Mouse (Mus musculus) spleen, adult 2 months (tissue): ENCODE measurements at regions not wholly inside any gene's neighbourhood (a gene's known extent, or its start where the extent isn't known, plus 50 kb on each side); places are given as distances from the start of the nearest gene placed in this dataset.

ENCODE experiments used
- DNase-seq, 2 experiments: peaks; one replicate each; pipeline versions ENCODE4 v3.0.0 to v3.0.0-alpha.2; 2012 to 2021; ENCODE audit warnings: low spot score in 2 of 2, low read depth in 1 of 2
- H3K27ac ChIP-seq: fragments of 200-500 bp; 2 replicates; pipeline ENCODE4 v1.5.1; 2012; ENCODE audit warnings: low read length, inconsistent platforms; ENCODE audit not compliant: insufficient read depth
- H3K27me3 ChIP-seq: fragments of 200-500 bp; 2 replicates; pipeline ENCODE4 v1.6.1; 2012; ENCODE audit warnings: mild to moderate bottlenecking, moderate library complexity, low read length, inconsistent platforms; ENCODE audit not compliant: control insufficient read depth, insufficient read depth
- H3K36me3 ChIP-seq: fragments of 200-500 bp; 2 replicates; pipeline ENCODE4 v1.6.1; 2012; ENCODE audit warnings: mild to moderate bottlenecking, low read length, inconsistent platforms; ENCODE audit not compliant: control insufficient read depth, insufficient read depth
- H3K4me1 ChIP-seq: fragments of 200-500 bp; 2 replicates; pipeline ENCODE4 v1.6.1; 2011; ENCODE audit warnings: inconsistent platforms; ENCODE audit not compliant: control insufficient read depth, insufficient read depth, insufficient read length
- H3K4me3 ChIP-seq: fragments of 200-500 bp; 2 replicates; pipeline ENCODE4 v1.5.1; 2011; ENCODE audit warnings: mild to moderate bottlenecking, inconsistent platforms; ENCODE audit not compliant: insufficient read depth, insufficient read length; ENCODE audit errors: extremely low read depth
- CTCF ChIP-seq: fragments of 200-500 bp; IDR thresholded peaks from 2 replicates; pipeline ENCODE4 v1.5.1; 2011; ENCODE audit warnings: mild to moderate bottlenecking, inconsistent platforms; ENCODE audit not compliant: insufficient read depth, insufficient read length, insufficient replicate concordance; ENCODE audit errors: extremely low read depth
- POLR2A ChIP-seq: fragments of 200-500 bp; IDR thresholded peaks from 2 replicates; pipeline ENCODE4 v1.6.1; 2011; ENCODE audit warnings: low read depth, low read length, inconsistent platforms
- WGBS: fragments of 180-500 bp; shearing (Covaris S2); methylation state at CpG from one replicate; pipeline ENCODE4 v1.1.7; 2018; 5-methylcytosine and 5-hydroxymethylcytosine counted together

GRCm38 (mm10) chr7:133469106-133469505, 132.9 kb downstream of the Tex36 start:
- no peak for DNase-seq
- Histone ChIP-seq H3K4me3 (no peak overlapping the region), H3K36me3 (no peaks in the 10 kb centered on the region), H3K27ac (no peak overlapping the region), H3K4me1 (no peaks in the 10 kb centered on the region), H3K27me3 (no peaks in the 10 kb centered on the region)
- TF ChIP-seq CTCF (no peak), POLR2A (no peak)
- 81% methylated on average over 3 of the region's 3 CpGs for WGBS

DNA sequence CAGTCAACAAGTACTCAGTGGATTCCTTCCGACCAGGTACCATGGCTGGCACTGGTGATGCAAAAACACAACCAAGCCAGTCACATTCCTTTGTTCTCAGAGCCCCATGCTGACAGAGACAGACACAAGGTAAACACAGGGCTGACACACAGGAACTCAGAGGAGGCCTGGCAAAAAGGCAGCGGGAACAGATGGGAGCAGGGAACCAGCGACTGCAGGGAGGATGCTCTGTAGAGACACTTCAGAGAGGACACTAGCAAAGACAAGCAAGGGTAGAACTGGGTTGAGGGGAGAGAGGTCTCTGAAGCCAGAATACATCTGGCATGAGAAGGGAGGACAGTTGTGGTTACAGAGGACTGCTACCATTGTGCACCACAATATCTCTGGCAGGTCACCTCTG, 133.6 kb downstream of the Tex36 start:
- WGBS: 73% methylated on average over 3 of the region's 3 CpGs
- H3K4me1 ChIP-seq: no peaks in the 10 kb centered on the region

DNA sequence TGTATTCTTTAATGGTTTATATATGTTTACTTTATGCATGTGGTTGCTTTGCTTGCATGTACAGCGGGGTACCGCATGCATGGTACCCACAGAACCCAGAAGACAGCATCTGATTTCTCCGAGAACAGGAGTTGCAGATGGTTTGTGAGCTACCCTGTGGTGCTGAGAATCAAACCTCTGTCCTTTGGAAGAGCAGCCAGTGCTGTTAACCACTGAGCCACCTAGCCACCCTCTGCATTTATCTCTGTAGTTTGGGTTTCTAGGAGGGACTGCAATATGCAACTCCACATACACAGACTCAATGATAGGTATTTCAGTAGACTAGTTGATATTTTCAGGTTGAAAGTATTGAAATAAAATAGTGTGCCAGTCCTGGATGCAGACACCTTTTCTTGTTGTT, 134.4 kb downstream of the Tex36 start:
- Histone ChIP-seq H3K27ac (no peak overlapping the region), H3K36me3 (no peaks in the 10 kb centered on the region), H3K4me1 (no peaks in the 10 kb centered on the region), H3K27me3 (no peaks in the 10 kb centered on the region), H3K4me3 (no peak overlapping the region)
- 92% methylated on average over 3 of the region's 3 CpGs for WGBS
- TF ChIP-seq POLR2A (no peak), CTCF (no peak)
- DNase-seq: no peak

More for the DNA sequence above, 133.6 kb downstream of the Tex36 start:
- no peak for TF ChIP-seq CTCF
- no peak for TF ChIP-seq POLR2A
- no peak for DNase-seq
- H3K27ac ChIP-seq: no peak overlapping the region
- H3K36me3 ChIP-seq: no peaks in the 10 kb centered on the region
- no peaks in the 10 kb centered on the region for H3K27me3 ChIP-seq
- no peak overlapping the region for H3K4me3 ChIP-seq

- Histone ChIP-seq H3K4me1 (peaks cover 4% of the 10 kb centered on the region; the same call in 1 of the 2 replicates), H3K27ac (no peak overlapping the region), H3K4me3 (no peak overlapping the region), H3K27me3 (no peaks in the 10 kb centered on the region), H3K36me3 (no peaks in the 10 kb centered on the region)
- 85% methylated on average over 7 of the region's 7 CpGs for WGBS
- DNase-seq: no peak
- TF ChIP-seq CTCF (no peak), POLR2A (no peak)
Observed at GRCm38 (mm10) chr7:133459306-133459705, 142.7 kb downstream of the Tex36 start.

DNA sequence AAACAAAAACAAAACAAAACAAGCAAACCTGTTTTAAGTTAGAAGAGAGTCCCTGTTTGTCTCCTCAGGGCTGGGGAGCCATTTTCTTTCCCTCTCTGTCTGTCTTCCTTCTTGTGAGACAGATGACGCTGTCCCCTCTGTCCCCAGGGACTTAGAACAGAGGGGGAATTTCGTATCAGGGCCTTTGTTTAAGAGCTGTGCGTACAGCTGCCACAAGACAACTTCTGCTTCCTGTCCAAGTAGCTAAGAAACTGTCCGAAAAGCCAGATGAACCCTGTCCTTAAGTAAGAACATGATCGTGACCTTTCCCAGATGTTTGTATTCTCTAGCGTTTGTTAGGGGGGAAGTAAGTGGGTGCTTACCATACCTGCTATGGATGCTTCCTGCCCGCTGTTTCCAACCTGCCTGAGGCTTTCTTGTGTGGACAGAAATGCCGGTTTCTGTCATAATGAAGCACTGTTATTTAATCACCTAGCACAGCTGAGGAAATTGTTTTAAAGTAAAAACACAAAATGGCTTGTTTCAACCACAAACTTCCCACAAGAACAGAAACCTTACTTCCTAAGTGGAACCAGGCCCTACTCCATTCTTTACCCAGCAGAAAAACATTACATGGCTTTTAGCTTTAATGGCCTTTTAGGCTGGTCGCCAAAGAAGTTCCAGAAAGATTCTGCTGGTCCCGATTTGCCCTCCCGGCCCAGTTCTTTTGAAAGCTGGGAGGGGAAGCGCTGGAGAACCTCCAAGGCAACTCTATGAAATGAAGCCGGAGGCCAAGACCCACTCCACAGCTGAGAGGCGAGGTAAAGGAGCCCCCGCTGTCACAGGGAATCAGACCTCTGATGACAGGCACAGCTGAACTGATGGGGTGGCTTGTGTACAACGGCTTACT, 144.3 kb downstream of the Tex36 start:
- Histone ChIP-seq H3K4me3 (no peak overlapping the region), H3K36me3 (no peaks in the 10 kb centered on the region), H3K4me1 (peaks cover 4% of the 10 kb centered on the region; the same call in 1 of the 2 replicates), H3K27me3 (no peaks in the 10 kb centered on the region), H3K27ac (peak overlapping the region; percentile 12)
- TF ChIP-seq POLR2A (no peak), CTCF (no peak)
- 37% methylated on average over 16 of the region's 16 CpGs for WGBS
- DNase-seq: peak; percentile 5 to 62

DNA sequence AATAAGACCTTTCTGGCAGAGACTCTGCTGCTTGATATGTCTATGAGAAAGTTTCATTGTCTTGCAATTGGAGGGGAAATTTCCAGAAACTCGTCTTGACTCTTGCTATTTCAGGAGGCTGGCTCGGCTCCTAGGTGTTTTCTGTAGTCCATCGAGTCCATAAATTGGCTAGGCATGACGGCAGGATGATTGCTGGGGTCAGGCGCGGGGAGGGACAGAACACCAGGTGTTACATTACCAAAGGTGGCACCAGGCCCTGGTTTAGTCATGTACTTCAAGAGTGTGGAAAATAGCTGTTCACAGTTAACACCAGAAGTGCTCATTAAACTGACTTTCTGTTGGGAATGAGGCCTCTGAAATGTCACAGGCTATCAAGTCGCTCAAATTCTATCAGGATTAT, 151.7 kb downstream of the Tex36 start:
- TF ChIP-seq POLR2A (no peak), CTCF (no peak)
- 86% methylated on average over 7 of the region's 7 CpGs for WGBS
- H3K27ac ChIP-seq: no peak overlapping the region
- DNase-seq: no peak
- no peak overlapping the region for H3K4me3 ChIP-seq
- no peaks in the 10 kb centered on the region for H3K4me1 ChIP-seq
- H3K27me3 ChIP-seq: no peaks in the 10 kb centered on the region
- no peaks in the 10 kb centered on the region for H3K36me3 ChIP-seq

DNA sequence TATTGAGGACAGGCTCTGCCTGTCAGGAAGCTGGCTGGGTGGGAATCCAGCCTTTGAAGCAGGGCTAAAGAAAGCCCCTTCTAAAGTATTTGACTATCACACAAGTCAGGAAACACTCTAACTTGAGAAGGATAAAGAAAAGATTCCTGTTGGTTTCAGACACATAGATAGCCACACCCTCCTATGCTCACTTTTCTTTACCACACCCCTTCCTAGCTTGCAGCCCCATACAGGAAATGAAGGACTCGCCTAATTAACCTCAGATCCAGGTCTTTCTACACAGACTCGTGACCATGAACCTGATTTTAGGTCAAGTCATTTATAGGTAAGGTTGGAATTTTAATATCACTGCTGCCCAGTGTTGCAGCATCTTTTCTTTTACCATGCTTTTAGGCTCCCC, 154.9 kb downstream of the Tex36 start:
- no peaks in the 10 kb centered on the region for H3K4me1 ChIP-seq
- 5% methylated on average over 2 of the region's 2 CpGs for WGBS
- H3K4me3 ChIP-seq: no peak overlapping the region
- no peak for DNase-seq
- no peaks in the 10 kb centered on the region for H3K27me3 ChIP-seq
- H3K27ac ChIP-seq: no peak overlapping the region
- H3K36me3 ChIP-seq: no peaks in the 10 kb centered on the region
- TF ChIP-seq CTCF (no peak), POLR2A (no peak)

DNA sequence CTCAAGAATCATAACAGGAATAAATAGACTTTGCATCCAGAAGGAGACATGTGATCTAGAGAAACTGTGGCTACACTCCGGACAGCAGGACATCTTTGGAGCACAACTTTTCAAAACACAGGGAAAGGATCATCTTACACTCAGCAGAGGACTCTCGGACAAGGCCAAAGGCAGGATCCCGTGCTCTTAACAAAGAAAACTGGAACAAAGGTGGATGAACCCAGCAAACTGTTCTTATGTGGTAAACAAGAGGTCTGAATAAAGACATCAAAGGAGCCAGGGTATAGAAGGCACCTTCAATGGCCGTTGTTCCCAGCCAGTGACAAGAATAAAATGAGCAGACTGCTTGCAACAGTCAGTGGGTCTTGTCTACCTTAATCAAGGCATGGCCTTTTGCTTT, 160.3 kb downstream of the Tex36 start:
- no peaks in the 10 kb centered on the region for H3K36me3 ChIP-seq
- H3K4me1 ChIP-seq: no peaks in the 10 kb centered on the region
- TF ChIP-seq POLR2A (no peak), CTCF (no peak)
- no peaks in the 10 kb centered on the region for H3K27me3 ChIP-seq
- H3K27ac ChIP-seq: no peak overlapping the region
- no peak for DNase-seq
- no peak overlapping the region for H3K4me3 ChIP-seq
- WGBS: 72% methylated on average over 4 of the region's 4 CpGs
